Mouse (Mus musculus): Measurements from ENCODE around the gene Plin2.
"Not testable (repeated sequence)": the region's sequence is repeated elsewhere in the genome, so short reads cannot be mapped to it uniquely, and the experiment has no call there.

Plin2 gene

GRCm38 (mm10) chr4:86683746-86684145, 13.9 kb upstream of the Plin2 start:
- no peak for DNase-seq (ENCODE audit: low spot score)

- DNase-seq (ENCODE audit: low spot score): no peak
Measured at GRCm38 (mm10) chr4:86683280-86683679, 13.4 kb upstream of the Plin2 start.

- DNase-seq (ENCODE audit: low spot score): no peak
Measured at GRCm38 (mm10) chr4:86681846-86682245, 12.0 kb upstream of the Plin2 start.

GRCm38 (mm10) chr4:86681421-86681820, 11.6 kb upstream of the Plin2 start:
- DNase-seq (ENCODE audit: low spot score): no peak

- DNase-seq (ENCODE audit: low spot score): no peak
Measured at GRCm38 (mm10) chr4:86679686-86680085, 9.8 kb upstream of the Plin2 start.

GRCm38 (mm10) chr4:86676756-86677155, 6.9 kb upstream of the Plin2 start:
- no peak for DNase-seq (ENCODE audit: low spot score)

GRCm38 (mm10) chr4:86674739-86675138, 4.9 kb upstream of the Plin2 start:
- not testable (repeated sequence) for DNase-seq (ENCODE audit: low spot score)

- DNase-seq (ENCODE audit: low spot score): peak; percentile 23
Measured at GRCm38 (mm10) chr4:86674150-86674549, 4.3 kb upstream of the Plin2 start.

- peak; percentile 46 for DNase-seq (ENCODE audit: low spot score)
Measured at GRCm38 (mm10) chr4:86672450-86672849, 2.6 kb upstream of the Plin2 start.

GRCm38 (mm10) chr4:86671803-86672202, 1.9 kb upstream of the Plin2 start:
- peak; percentile 84 for DNase-seq (ENCODE audit: low spot score)

GRCm38 (mm10) chr4:86670582-86671306, 884 bp upstream of the Plin2 start:
- peak; percentile 48 for DNase-seq (ENCODE audit: low spot score)

- DNase-seq (ENCODE audit: low spot score): peak; percentile 11
Measured at GRCm38 (mm10) chr4:86669241-86669753, 563 bp downstream of the Plin2 start.

- no peak for DNase-seq (ENCODE audit: low spot score)
Measured at GRCm38 (mm10) chr4:86668290-86669000, 1.4 kb downstream of the Plin2 start.

- no peak for DNase-seq (ENCODE audit: low spot score)
Measured at GRCm38 (mm10) chr4:86665596-86665995, 4.3 kb downstream of the Plin2 start.

- DNase-seq (ENCODE audit: low spot score): peak; percentile 17
Measured at GRCm38 (mm10) chr4:86663919-86664318, 5.9 kb downstream of the Plin2 start.

GRCm38 (mm10) chr4:86657176-86657575, 12.7 kb downstream of the Plin2 start:
- no peak for DNase-seq (ENCODE audit: low spot score)

GRCm38 (mm10) chr4:86656410-86656809, 13.4 kb downstream of the Plin2 start:
- DNase-seq (ENCODE audit: low spot score): not testable (repeated sequence)

GRCm38 (mm10) chr4:86651686-86652384, 18.0 kb downstream of the Plin2 start:
- no peak for DNase-seq (ENCODE audit: low spot score)

- not testable (repeated sequence) for DNase-seq (ENCODE audit: low spot score)
Measured at GRCm38 (mm10) chr4:86648394-86648793, 21.5 kb downstream of the Plin2 start.

- not testable (repeated sequence) for DNase-seq (ENCODE audit: low spot score)
Measured at GRCm38 (mm10) chr4:86637561-86637960, 32.3 kb downstream of the Plin2 start.

GRCm38 (mm10) chr4:86634873-86635272, 35.0 kb downstream of the Plin2 start:
- not testable (repeated sequence) for DNase-seq (ENCODE audit: low spot score)

GRCm38 (mm10) chr4:86634312-86634711, 35.5 kb downstream of the Plin2 start:
- DNase-seq (ENCODE audit: low spot score): not testable (repeated sequence)
